Mouse (Mus musculus): ENCODE results near the gene Gpat2. TPM values are rescaled to one million over a fixed set of nuclear protein-coding genes. Genes with fewer than 3 reads are reported as not detected.

Gene Gpat2
- polyA plus RNA-seq, 1 experiment = 0.32 TPM

DNA sequence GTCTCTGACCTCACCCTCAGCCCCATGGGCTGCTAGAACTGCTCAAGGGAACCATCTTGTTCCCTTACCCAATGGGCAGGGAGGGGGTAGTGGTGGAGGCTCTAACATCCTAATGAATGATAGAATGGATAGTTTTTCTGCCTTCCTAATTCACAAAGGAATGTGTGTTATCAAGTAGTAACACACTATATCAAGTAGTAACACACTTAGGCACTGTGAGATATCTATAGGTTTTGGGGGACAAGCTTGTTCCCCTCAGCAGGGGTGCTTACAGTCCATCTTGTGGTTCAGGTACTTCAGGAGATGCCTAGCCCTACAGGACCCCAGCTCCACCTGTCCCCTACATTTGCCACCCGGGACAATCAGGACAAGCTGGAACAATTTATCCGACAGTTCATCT, 10.6 kb downstream of the Gpat2 start:
- Histone ChIP-seq H3K4me1 (ENCODE audit: control insufficient read depth, insufficient read depth, insufficient read length) (no peaks in the 10 kb centered on the region), H3K36me3 (ENCODE audit: control insufficient read depth, insufficient read depth, low read length) (peaks cover 5% of the 10 kb centered on the region; the same call in 1 of the 2 replicates), H3K4me3 (ENCODE audit: extremely low read depth, insufficient read depth, insufficient read length) (no peak overlapping the region), H3K27me3 (ENCODE audit: control insufficient read depth, insufficient read depth, low read length) (no peaks in the 10 kb centered on the region), H3K27ac (ENCODE audit: insufficient read depth, low read length) (no peak overlapping the region)
- WGBS = 91% methylated on average over 2 of the region's 2 CpGs
- TF ChIP-seq POLR2A (IDR thresholded peaks at IDR 0.05; ENCODE audit: low read depth, low read length) (no peak), CTCF (IDR thresholded peaks at IDR 0.05; ENCODE audit: extremely low read depth, insufficient read depth, insufficient read length, insufficient replicate concordance) (no peak)
- DNase-seq (ENCODE audit: low read depth in 1 of 2, low spot score in 2 of 2) = no peak

DNA sequence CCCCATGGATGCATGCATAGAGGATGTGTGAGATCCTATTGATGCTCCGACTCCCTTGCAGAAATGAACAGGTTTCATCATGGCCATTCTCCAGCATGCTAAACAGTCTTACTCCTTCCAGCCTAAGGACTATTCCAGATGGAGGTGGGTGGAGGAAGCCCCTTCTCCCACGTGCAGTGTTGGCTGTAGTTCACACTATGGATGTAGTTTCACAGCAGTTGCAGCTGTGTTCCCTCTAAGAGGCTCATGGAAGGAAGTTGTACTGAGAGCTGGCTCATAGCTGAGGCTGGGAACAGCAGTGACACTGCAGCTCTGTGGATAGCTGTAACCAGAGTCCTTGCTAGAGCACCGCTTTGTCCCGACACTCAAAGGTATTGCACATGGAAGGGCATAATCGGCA, 12.7 kb downstream of the Gpat2 start:
- TF ChIP-seq CTCF (IDR thresholded peaks at IDR 0.05; ENCODE audit: extremely low read depth, insufficient read depth, insufficient read length, insufficient replicate concordance) (no peak), POLR2A (IDR thresholded peaks at IDR 0.05; ENCODE audit: low read depth, low read length) (no peak)
- no peak for DNase-seq (ENCODE audit: low read depth in 1 of 2, low spot score in 2 of 2)
- Histone ChIP-seq H3K36me3 (ENCODE audit: control insufficient read depth, insufficient read depth, low read length) (peaks cover 5% of the 10 kb centered on the region; the same call in 1 of the 2 replicates), H3K27ac (ENCODE audit: insufficient read depth, low read length) (no peak overlapping the region), H3K4me1 (ENCODE audit: control insufficient read depth, insufficient read depth, insufficient read length) (no peaks in the 10 kb centered on the region), H3K4me3 (ENCODE audit: extremely low read depth, insufficient read depth, insufficient read length) (no peak overlapping the region), H3K27me3 (ENCODE audit: control insufficient read depth, insufficient read depth, low read length) (no peaks in the 10 kb centered on the region)
- WGBS = 95% methylated on average over 5 of the region's 5 CpGs

DNA sequence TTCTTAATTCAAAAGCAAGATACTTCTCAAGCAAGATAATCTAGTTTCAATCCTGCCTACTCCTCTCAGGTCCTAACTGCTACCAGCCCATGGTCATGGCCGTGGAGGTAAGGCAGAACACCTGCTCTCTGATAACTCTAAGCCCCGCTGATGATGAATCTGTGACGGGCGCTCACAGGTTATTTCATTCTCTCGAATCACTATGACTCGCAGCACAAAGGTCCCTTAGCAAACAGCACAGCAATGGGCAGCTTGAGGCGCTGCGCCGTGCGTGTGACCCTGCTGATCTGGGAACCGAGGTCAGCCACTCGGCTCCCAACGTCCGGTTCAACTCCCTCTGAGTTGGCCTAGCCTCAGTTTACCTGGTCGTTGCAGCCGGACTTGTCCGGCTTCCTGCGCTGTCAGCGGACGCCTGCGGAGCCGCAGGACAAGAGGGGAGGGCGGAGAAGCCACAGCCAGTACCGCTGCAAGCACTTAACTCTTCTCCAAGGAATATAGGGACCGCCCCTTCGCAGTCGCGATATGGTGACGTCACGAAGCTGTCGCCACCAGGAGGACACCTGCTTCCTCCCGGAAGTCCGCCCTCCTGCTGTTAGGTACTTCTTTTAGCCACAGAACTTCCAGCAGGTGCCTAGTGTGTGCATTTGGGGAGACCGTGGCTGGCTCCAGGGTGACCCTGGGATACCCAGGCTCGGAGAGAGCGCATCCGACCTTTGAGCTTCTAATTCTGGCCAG, 19.2 kb downstream of the Gpat2 start, which contains the start of gene Fahd2a:
TSS of gene Fahd2a (minus strand) at position 511 of the 735 bp plus-strand sequence.
- H3K27me3 ChIP-seq (ENCODE audit: control insufficient read depth, insufficient read depth, low read length) = no peaks in the 10 kb centered on the region
- WGBS = 5% methylated on average over 37 of the region's 37 CpGs
- DNase-seq (ENCODE audit: low read depth in 1 of 2, low spot score in 2 of 2) = peak; percentile 75 to 86
- H3K36me3 ChIP-seq (ENCODE audit: control insufficient read depth, insufficient read depth, low read length) = no peaks in the 10 kb centered on the region
- H3K4me3 ChIP-seq (ENCODE audit: extremely low read depth, insufficient read depth, insufficient read length) = peak within 1 kb of the TSS; percentile 69
- TF ChIP-seq CTCF (IDR thresholded peaks at IDR 0.05; ENCODE audit: extremely low read depth, insufficient read depth, insufficient read length, insufficient replicate concordance) (no peak), POLR2A (IDR thresholded peaks at IDR 0.05; ENCODE audit: low read depth, low read length) (0 out of 2 replicates have a peak, but pooled peaks have one; percentile 7)
- H3K4me1 ChIP-seq (ENCODE audit: control insufficient read depth, insufficient read depth, insufficient read length) = peaks cover 4% of the 10 kb centered on the region; the same call in 1 of the 2 replicates
- no peak within 1 kb of the TSS for H3K27ac ChIP-seq (ENCODE audit: insufficient read depth, low read length)

DNA sequence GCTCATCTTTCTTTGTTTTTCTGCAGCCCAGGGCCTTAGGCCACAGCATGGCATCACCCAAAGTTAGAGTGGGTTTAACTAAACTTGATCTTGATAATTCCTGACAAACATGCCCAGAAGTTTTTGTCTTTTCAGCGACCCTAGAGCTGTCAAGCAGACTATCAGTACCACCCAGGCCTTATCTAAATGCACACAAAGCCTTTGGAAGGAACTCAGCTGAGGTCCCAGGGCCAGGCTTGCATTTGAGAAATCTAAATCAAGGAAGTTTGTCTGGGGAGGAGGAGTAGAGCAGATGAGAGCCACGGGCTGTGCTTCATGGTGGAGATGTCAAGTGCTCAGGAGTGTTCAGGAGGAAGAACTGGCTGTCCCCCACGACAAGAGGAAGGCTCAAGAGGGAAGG, 21.8 kb downstream of the Gpat2 start:
- no peak for TF ChIP-seq POLR2A (IDR thresholded peaks at IDR 0.05; ENCODE audit: low read depth, low read length)
- TF ChIP-seq CTCF (IDR thresholded peaks at IDR 0.05; ENCODE audit: extremely low read depth, insufficient read depth, insufficient read length, insufficient replicate concordance) = no peak
- no peak overlapping the region for H3K4me3 ChIP-seq (ENCODE audit: extremely low read depth, insufficient read depth, insufficient read length)
- H3K36me3 ChIP-seq (ENCODE audit: control insufficient read depth, insufficient read depth, low read length) = no peaks in the 10 kb centered on the region
- no peak for DNase-seq (ENCODE audit: low read depth in 1 of 2, low spot score in 2 of 2)
- H3K27ac ChIP-seq (ENCODE audit: insufficient read depth, low read length) = no peak overlapping the region
- H3K4me1 ChIP-seq (ENCODE audit: control insufficient read depth, insufficient read depth, insufficient read length) = peaks cover 4% of the 10 kb centered on the region; the same call in 1 of the 2 replicates
- 44% methylated on average over 3 of the region's 3 CpGs for whole genome bisulfite sequencing
- no peaks in the 10 kb centered on the region for H3K27me3 ChIP-seq (ENCODE audit: control insufficient read depth, insufficient read depth, low read length)

DNA sequence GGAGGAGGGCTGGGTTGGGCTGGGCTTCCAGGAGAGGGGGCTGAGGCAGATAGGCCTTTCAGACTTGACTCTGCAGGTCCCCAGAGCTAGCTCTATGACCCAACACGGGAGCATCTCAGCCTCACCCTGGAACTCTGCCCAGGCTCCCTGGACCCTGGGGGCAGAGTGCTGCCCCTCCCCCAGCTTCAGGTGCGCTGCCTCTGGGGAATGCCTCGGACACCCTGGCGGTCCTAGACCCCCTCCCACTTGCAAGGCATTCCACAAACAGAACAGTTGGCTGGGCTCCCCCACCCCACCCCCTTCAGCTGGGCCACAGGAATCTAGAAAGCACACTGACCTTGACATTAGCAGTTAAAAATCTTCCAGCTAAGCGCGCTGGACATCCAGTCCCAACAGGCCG, 24.7 kb downstream of the Gpat2 start:
- Histone ChIP-seq H3K36me3 (ENCODE audit: control insufficient read depth, insufficient read depth, low read length) (no peaks in the 10 kb centered on the region), H3K27me3 (ENCODE audit: control insufficient read depth, insufficient read depth, low read length) (no peaks in the 10 kb centered on the region), H3K27ac (ENCODE audit: insufficient read depth, low read length) (no peak overlapping the region), H3K4me1 (ENCODE audit: control insufficient read depth, insufficient read depth, insufficient read length) (no peaks in the 10 kb centered on the region), H3K4me3 (ENCODE audit: extremely low read depth, insufficient read depth, insufficient read length) (no peak overlapping the region)
- no peak for DNase-seq (ENCODE audit: low read depth in 1 of 2, low spot score in 2 of 2)
- WGBS = 82% methylated on average over 7 of the region's 7 CpGs
- TF ChIP-seq CTCF (IDR thresholded peaks at IDR 0.05; ENCODE audit: extremely low read depth, insufficient read depth, insufficient read length, insufficient replicate concordance) = no peak
- TF ChIP-seq POLR2A (IDR thresholded peaks at IDR 0.05; ENCODE audit: low read depth, low read length) = no peak

DNA sequence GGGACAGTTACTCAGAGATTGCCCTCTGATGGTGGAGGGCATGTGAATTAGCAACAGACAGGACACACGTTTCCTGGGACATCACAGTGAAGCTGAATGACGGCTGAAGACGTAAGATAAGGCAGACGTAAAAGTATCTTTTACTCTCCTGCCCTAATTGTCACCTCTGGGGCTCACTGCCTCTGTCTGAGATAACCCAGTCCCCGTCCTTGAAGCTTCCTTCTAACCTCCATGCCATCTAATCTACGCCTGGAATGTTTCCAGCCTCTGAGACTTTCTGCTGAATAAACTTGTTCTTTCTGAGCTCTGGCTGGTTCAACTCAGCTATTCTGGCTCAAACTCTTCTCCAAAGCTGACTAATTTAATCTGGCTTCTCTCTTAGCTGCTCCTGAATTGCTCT, 26.7 kb downstream of the Gpat2 start:
- no peak for DNase-seq (ENCODE audit: low read depth in 1 of 2, low spot score in 2 of 2)
- H3K27ac ChIP-seq (ENCODE audit: insufficient read depth, low read length) = no peak overlapping the region

DNA sequence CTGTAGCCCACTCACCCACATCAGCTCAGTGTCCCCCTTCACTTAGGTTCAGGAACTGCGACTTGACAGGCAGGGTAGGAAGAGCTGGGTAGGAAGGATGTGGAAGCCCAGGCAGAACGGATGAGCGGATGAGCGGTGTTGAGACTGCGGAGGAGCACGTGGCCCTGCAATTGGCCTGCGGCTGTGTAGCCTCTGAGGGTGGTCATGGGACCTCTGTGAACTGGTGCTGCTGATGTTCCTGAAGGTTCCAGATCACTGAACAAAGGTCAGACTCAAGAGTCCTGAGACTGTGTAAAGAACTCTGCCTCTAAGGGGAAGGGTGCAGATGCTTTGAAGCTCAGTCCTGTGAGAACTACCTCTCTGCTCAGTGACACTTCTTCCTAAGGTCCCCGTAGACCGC, 28.1 kb downstream of the Gpat2 start:
- WGBS = 76% methylated on average over 9 of the region's 9 CpGs
- Histone ChIP-seq H3K27me3 (ENCODE audit: control insufficient read depth, insufficient read depth, low read length) (no peaks in the 10 kb centered on the region), H3K4me3 (ENCODE audit: extremely low read depth, insufficient read depth, insufficient read length) (no peak overlapping the region), H3K4me1 (ENCODE audit: control insufficient read depth, insufficient read depth, insufficient read length) (no peaks in the 10 kb centered on the region), H3K36me3 (ENCODE audit: control insufficient read depth, insufficient read depth, low read length) (no peaks in the 10 kb centered on the region), H3K27ac (ENCODE audit: insufficient read depth, low read length) (no peak overlapping the region)
- no peak for TF ChIP-seq CTCF (IDR thresholded peaks at IDR 0.05; ENCODE audit: extremely low read depth, insufficient read depth, insufficient read length, insufficient replicate concordance)
- no peak for TF ChIP-seq POLR2A (IDR thresholded peaks at IDR 0.05; ENCODE audit: low read depth, low read length)
- no peak for DNase-seq (ENCODE audit: low read depth in 1 of 2, low spot score in 2 of 2)

More for the DNA sequence above, 26.7 kb downstream of the Gpat2 start:
- no peak overlapping the region for H3K4me3 ChIP-seq (ENCODE audit: extremely low read depth, insufficient read depth, insufficient read length)
- H3K27me3 ChIP-seq (ENCODE audit: control insufficient read depth, insufficient read depth, low read length) = no peaks in the 10 kb centered on the region
- no peaks in the 10 kb centered on the region for H3K36me3 ChIP-seq (ENCODE audit: control insufficient read depth, insufficient read depth, low read length)
- H3K4me1 ChIP-seq (ENCODE audit: control insufficient read depth, insufficient read depth, insufficient read length) = no peaks in the 10 kb centered on the region
- TF ChIP-seq POLR2A (IDR thresholded peaks at IDR 0.05; ENCODE audit: low read depth, low read length) (no peak), CTCF (IDR thresholded peaks at IDR 0.05; ENCODE audit: extremely low read depth, insufficient read depth, insufficient read length, insufficient replicate concordance) (no peak)
- WGBS = 23% methylated on average over 6 of the region's 6 CpGs

All from spleen, adult 2 months (tissue).